Mouse (Mus musculus) MEL-GATA-1-ER (cell line): Measurements from ENCODE around the gene Ncor2.

Experiments used
- DNase-seq: peaks from one replicate; pipeline ENCODE4 v3.0.0-alpha.2; 2012; ENCODE audit warnings: low read depth; ENCODE audit errors: extremely low read depth

Ncor2 gene

DNA sequence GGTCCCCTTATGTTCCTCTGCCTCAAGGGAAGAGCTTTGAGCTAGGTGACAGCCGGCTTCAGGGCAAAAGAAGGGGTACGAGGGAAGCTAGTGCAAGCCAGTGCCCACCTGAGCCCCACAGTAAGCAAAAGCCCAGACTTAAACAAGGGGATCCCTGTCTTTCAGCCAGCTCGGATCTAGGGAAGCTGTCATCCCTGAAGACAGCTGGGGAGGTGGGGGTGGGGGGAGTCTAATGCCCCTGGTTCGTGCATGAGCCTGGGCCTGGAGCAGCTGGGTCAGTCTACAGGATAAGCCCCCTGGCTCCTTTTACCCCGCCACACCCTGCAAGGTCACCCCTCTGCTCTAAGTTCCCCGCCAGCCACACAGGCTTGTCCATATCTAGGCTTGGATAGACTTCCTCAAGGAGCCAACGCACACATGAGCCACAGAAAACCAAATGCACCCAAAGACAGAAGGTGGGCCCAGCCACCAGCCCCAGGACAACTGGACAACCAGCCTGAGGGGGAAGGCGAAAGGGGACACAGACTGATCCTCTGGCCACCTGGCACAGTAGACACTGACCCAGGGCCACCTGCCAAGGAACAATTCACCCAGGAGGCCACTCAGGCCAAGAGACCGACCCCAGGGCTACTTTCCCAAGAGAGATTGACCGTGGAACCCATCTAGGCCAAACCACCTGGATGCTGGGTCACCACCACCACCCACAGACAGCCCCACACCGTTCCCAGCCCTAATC is 8.7 kb downstream of the Ncor2 start:
- no peak for DNase-seq

DNA sequence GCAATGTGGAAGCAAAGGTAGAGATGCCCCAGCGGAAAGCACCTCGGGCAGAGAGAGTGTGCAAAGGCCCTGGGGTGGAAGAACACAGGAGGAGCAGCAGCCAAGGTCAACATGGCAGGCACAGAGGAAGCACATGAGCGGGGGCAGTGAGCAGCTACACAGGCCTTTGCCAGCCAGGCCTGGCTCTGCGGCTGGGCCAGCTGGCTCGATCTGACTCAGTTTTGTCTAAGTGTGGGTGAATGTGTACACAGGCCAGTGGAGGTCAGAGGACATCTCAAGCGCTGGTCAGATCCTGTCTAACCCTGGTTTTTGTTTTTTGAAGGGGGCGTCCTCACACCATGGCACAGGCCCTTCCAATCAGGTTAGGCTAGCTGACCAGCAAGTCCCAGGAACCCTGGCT is 10.9 kb downstream of the Ncor2 start:
- DNase-seq = no peak

DNA sequence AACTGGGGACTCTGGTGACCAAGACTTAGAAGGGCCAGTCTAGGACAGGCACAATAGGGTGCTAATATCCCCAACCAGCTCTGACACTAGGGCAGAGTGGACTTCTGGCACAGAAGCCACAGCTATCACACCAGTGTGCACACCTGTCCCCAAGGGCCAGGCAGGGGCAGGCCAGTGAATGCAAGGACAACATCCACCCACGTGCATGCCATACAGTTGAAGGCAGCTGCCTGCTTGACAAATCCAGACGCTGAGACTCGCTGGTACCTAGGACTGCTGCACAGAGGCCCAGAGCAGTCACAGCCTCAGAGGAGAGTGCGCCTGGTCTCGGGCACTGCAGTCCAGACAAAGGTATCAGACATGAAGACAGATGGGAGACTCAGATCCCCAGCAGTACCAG is 11.5 kb downstream of the Ncor2 start:
- DNase-seq = no peak

DNA sequence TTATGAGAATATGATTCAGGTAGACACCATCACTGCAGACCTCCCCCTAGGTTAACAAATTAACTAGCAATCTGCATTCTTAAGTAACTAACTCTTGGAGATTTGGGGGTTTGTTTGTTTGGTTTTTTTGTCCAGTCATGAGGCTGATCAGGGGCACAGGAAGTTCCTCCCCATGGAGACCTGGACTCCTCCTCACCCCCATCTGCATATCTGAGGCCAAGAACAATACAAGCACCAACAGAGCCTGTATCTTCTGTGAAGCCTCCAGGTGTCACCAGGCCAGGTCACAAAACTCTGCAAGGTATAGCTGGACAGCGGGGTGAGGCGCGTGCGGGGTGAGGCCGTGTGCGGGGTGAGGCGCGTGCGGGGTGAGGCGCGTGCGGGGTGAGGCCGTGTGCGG is 13.0 kb downstream of the Ncor2 start:
- DNase-seq = no peak

DNA sequence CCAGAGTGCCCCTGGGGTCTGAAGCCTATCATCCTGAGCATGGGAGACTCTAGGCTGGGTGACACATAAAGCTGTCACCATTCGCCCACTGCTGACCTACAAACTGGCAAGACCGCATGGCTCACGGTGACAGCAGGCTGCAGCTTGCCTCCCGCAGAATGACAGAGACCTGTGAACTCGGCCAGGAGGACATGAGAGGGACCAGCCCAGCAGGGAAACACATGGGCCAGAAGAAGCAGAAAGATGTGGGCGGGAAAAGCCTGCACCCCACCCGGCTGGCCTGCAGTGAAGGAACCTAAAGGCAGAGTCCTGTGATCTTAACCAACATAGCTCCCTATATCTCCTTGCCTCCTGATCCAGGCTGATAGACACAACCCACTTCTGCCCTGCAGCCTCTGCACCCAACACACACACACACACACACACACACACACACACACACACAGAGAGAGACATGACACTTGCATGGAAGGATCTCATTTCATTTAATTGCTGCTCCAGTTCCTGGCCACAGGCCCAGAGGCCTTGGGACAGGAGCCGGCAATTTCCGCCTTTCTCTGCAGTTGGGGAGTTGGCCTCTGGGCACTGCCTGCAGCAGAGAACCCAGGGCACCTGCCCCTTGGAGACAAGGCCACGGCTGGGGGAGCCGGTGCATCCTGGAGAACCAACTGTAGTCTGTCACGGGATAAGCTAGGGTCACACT is 14.4 kb downstream of the Ncor2 start:
- DNase-seq = no peak

DNA sequence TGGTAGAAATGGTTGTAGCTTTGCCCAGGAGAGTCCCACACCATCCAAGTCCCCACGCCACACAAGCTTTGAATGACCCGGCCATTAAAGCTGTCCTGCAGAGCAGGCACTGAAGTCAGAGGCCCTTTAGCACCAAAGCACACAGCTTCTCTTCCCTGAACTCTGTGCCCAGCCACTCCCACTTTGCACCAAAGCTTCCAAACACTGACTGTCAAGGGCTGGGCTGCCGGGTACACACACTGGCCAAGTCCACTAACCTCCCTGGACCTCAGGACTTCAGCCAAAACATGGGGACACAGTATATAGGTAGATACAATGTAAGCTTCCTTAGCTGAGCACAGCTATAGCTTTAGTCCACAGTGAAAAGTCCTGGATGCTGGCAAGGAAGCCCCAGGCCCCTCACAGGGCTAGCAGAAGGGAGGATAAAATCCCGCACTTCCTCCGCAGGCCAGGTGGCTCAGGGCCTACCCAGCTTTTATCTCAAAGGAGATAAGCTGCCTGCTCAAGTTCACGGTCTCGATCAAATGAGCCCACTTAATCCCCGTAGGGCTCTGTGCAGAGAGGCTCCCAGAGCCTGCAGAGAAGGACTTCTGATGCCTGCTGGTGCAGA is 15.5 kb downstream of the Ncor2 start:
- DNase-seq = no peak

DNA sequence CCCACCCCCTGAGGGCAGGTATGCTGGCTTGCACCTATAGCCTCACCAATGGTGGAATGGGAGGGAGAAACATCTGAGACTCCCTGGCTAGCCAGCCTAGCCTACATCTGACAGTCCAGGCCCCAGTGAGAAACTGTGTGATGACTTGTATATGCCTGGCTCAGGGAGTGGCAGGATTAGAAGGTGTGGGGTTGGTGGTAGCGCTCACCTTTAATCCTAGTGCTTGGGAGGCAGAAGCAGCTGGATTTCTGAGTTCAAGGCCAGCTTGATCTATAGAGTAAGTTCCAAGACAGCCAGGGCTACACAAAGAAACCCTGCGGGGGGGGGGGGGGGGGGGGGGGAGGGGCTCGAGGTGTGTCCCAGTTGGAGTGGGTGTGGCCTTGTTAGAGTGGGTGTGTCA is 16.6 kb downstream of the Ncor2 start:
- no peak for DNase-seq

DNA sequence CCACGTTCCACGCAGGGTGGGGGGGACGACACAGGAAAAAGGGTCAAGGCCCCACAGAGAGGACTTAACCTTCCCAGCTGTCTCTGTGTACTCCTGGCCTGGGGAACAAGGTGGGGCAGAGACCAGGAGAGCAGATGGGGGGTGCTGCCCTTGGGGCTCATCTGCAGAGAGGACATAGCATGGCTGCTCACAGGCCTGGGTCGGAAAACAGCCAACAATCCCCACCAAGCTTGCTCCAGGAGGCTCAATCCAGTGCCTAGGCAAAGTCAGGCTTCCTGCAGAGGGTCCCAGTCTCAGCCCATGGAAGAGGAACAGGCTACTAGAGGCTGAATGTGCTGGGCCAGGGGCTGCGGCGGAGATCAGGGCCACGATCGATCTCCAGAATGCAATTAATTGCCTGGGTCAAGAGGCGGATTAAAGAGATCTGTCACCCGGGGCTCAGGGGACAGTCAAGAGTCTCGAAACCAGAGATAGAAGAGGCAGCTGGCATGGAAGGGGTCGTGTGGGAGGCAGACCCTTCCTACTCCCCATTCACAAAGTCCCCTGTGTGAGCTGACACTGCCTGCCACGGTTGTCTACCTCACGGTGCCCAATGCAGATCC is 19.1 kb downstream of the Ncor2 start:
- DNase-seq = no peak

DNA sequence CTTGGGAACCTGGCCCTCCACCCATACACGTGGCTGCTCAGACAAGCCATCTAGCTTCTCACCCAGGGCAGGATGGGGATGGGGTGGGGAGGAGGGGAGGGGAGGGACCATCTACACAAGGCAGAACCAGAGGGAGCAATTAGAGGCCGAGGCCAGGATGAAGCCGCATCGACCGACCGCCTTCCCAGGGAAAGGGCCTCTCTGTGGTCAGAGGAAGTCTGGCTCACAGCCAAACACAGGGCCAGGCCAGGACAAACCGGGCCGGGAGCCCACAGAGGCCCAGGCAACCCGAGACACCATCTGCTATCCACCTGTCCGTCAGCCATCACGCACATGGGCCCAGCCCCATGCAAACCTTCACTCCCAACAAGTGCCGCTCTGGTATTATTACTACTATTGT is 19.7 kb downstream of the Ncor2 start:
- no peak for DNase-seq

DNA sequence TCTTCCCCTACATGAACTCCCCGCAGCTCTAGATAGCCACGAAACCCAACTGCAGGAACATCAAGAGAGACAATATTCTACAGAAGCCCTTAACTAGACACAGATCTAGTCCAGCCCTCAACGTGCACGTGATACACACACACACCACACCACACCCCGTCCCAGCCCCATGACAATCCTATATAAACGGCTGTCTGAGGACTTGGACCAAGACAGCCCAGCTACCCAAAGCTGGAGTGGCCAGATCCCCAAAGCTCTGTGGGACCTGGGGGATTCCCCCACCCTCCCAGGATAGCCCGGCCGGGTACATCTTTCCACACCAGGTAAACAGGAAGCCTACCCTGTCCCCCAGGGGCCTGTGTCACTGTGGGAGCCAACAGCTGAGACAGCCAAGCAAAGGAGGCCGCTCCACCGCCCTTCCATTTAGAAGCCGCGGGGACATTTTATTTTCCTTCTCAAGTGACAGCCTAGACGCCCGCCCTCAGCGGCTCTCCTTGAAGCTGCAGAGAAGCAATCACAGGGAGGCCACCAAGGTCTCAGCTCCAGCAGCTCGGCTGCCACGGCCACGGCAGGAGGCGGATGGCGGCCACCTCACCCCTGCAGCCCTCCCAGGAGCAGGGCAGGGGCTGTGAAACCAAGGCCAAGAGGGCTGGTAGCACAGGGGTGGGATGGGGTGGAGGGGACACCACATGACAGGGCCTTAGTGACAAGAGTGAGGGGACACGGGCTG is 20.6 kb downstream of the Ncor2 start:
- no peak for DNase-seq

DNA sequence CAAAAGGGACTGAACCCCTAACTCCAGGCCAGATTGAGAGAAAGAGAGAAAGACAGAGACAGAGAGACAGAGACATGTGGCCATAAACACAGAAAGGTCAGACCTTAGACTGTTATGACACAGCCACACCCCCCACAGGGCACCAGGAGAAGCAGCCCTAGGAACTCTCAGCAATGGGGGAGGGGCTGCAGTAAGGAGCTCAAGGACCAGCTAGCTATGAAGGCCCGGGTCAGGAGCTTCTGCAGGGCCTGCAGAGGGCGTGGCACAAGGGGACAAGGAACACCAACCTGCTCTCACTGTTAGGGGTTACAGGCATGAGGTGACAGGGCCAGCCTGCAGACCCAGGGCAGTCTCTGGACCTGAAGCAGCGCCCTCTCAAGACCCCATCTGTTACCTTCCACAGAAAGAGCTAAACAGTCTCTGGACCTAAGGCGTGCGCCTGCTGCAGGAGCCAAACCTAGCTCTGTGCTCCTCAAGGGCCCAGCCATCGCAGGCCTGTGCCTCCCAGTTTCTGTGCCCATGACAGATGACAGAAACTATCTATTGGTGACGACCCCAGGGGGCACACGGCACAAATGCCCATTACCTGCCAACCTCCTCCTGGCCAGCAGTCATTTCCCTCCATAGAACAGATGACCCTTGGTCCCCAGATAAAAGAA is 21.5 kb downstream of the Ncor2 start:
- DNase-seq = no peak

DNA sequence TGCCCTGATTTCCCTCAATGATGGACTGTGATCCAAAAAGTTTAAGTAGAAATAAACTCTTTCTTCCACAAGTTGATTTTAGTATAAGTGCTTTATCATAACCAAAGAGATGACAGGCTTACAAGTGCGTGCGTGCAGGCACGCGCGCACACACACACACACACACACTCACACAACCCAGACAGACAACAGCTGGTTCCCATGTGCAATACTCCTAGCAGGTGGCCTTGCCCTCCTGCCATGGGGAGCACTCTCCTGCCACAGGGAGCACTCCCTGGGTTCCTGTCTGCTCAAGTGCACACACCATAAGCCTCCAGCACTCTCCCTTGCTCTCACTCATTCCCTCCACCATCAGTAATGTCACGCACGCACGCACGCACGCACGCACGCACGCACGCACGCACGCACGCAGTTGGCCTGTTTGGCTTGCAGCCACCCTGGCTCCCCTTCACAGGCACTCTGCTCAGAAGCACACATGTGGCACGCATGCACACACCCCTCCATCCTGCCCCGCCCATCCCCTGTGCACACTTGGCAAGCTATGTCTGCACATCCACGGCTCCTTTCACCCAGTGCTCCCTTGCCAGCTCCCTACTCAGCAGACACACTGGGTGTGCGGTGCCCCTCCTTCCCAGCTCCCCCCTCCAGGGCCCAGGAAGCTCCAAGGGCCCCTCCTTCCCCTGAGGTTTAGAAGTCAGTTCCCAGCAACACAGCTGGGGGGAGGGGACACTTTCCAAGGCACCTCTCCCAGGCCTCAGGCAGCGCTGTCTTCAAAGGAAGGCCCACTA is 22.4 kb downstream of the Ncor2 start:
- no peak for DNase-seq

DNA sequence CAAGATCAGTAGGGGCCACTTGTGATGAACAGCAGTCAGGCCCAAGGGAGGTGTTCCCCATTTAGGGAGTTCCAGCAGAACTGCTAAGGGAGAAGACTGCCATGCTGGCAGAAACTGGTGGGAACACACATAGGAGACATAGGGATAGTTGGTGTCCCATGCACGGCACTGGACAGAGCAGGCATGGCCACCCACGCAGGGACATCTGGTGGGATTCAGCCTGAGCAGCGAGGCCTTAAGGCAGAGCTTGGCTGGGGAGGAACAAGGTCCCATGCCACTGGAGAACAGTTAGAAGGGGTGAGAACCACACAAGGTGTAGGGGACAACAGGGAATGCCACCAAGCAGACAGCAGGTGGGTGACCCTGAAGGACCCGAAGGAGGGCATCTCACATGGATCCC is 23.6 kb downstream of the Ncor2 start:
- DNase-seq = no peak

DNA sequence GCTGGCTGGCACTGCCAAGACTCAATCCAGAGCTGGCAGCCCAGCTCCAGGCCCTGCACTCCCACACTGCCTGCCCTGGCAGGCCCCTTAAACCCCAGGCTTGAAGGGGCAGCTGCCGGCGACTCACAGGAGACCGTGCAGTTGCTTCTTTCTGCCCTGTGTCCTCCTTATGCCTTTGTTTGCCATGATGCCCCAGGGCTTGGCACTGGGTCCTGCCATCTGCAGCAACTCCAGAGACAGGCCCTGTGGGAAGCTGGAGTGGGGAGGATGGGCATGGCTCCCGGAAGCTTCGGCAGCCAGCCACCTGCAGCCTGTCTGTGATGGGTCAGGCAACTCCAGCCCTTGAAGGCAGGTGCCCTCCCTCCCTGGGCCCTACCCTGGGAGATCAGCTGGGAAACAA is 24.0 kb downstream of the Ncor2 start:
- no peak for DNase-seq

DNA sequence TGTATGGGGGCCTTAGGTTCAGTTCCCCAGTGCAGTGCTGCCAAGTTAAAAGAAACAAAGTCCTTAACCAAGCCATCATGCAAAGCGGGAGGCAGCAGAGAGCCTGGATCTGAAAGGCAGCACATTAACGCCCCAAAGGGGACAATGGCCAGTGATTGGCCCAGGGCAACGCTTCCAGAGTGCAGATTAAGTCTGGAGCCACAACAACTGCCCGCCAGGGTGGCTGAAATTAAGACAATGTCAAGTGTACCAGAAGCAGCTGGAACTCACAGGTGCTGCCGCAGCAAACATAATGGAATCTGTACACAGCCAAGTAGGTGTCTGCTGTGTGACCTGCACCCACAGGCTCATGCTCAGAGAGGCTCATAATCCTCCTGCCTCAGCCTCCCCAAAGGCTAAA is 24.8 kb downstream of the Ncor2 start:
- DNase-seq = no peak

DNA sequence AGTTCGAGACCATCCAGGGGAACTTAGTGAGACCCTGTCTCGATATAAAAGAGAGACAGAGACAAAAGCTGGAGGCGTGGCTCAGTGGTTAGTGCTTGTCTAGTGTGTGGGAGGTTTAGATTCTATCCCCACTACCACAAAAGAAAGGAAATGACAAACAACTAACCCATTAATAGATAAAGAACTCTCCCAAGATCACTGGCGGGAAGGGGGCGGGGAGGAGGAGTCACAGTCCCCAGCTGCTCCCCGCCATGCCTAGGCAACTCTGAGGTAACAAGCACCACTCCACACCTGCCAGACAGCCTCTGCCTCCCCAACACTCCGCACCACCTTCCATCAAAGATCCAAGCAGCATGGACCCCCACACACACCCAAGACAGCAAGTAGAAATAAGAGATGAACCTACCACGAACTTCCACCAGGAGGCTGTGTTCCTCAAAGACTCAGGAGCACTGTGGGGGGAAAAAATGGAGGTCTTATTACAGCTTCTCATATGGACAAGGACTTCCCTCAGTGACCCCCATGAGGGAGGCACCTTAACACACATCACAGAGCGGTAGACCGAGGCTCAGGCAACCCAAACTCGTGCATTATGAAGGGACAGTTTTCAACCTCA is 25.7 kb downstream of the Ncor2 start:
- DNase-seq = no peak

DNA sequence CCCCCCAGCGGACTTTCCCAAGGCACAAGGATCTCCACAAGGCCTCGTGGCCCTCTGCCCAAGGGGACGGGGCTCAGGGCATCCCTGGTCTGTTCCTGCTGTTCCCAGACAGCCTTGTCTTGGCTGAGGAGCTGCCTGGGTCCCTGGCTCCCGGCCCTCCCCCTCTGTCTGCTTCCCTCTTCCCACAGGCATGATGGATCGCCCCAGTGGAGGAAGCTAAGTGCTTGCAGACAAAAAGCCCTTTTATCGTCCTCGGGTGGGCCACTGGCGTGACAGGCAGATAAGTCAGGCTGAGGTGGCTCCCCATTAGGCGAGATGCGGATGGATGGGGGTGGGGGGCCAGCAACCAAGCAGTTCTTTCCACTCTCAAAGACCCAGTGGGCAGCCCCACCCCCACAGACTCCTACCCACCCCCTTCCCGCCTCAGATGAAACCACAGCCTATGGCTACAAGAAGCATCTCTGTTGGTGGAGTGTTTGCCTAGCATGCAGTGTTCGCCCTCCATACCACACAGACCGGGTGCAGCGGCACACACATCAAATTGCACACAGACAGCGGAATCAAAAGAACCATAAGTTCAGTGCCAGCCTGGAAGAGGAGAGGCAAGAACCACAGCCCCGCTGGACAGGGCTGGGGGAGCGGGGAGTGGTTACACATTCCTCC is 27.0 kb downstream of the Ncor2 start:
- no peak for DNase-seq

DNA sequence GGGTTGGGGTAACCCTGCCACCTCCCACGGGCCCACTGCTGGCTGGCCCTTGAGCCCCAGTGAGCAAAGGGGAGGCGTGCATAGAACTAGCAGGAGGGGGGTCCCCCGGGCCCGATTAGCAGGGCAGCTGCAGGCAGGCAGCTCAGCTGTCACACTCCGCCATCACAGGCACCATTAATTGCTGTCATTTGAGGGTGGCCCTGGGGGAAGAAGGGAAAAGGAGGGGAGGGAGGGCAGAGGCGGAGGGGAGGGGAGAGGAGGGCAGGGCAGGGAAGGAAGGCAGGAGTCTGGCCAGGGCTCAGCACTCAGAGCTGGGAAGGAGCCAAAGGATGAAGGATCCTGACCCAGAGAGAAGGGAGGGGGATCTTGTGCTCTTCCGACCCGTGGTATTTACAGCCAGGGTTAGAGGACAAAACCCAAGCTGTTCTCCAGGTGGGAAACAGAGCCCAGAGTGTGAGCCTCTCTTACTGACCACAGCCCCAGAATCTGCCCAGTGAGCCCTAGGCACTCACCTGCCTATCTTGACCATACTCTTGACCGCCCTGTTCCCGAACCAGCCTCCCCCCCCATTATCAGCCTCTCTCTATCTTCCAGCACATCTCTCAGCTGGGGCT is 28.0 kb downstream of the Ncor2 start:
- DNase-seq = no peak

DNA sequence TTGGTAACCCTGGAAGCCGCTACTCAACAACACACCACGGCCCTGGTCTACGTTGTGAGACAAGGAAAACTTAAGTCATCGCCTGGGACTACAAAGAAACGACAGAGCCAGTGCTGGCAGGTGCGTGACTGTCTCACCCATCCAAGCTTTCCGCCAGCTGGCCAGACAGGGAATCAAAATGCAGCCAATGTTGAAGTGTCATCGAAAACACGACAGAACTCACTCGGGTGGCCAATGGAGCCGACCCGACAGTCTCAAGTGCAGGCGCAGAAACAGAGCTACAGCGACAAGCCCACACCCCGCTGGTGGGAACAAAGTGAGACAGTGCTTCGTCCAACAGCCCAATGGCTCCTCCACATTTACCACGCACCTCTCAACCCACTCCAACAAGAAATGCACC is 29.9 kb downstream of the Ncor2 start:
- no peak for DNase-seq
